Mouse (Mus musculus) embryonic facial prominence, embryonic 15.5 days (tissue): ENCODE results near the gene Slc4a4. TPM values are rescaled to one million over a fixed set of nuclear protein-coding genes. Genes with fewer than 3 reads are reported as not detected.
"Not testable (repeated sequence)": the region's sequence is repeated elsewhere in the genome, so short reads cannot be mapped to it uniquely, and the experiment has no call there.

Experiments
- ATAC-seq: fragments of 200-750 bp; cut with Nextera tagmentation; 2 replicates; pipeline ENCODE4 v1.8.0; 2017; ENCODE audit warnings: low read depth, moderate TSS enrichment; ENCODE audit not compliant: insufficient number of reproducible peaks, low FRiP score, low TSS enrichment
- H3K27ac ChIP-seq: fragments of 300-500 bp; sonication (generic); replicated peaks from 2 replicates; pipeline ENCODE4 v1.5.1; 2015; ENCODE audit warnings: mild to moderate bottlenecking, inconsistent platforms
- H3K27me3 ChIP-seq: fragments of 300-500 bp; sonication (generic); 2 replicates; pipeline ENCODE4 v1.6.1; 2015; ENCODE audit warnings: inconsistent platforms
- H3K36me3 ChIP-seq: fragments of 300-500 bp; sonication (generic); 2 replicates; pipeline ENCODE4 v1.6.1; 2015; ENCODE audit warnings: mild to moderate bottlenecking, inconsistent platforms
- H3K4me1 ChIP-seq: fragments of 300-500 bp; sonication (generic); 2 replicates; pipeline ENCODE4 v1.6.1; 2015; ENCODE audit warnings: inconsistent platforms
- H3K4me2 ChIP-seq: fragments of 300-500 bp; sonication (generic); replicated peaks from 2 replicates; pipeline ENCODE4 v1.6.1; 2015; ENCODE audit warnings: mild to moderate bottlenecking, inconsistent platforms
- H3K4me3 ChIP-seq: fragments of 300-500 bp; sonication (generic); replicated peaks from 2 replicates; pipeline ENCODE4 v1.5.1; 2015; ENCODE audit warnings: mild to moderate bottlenecking, inconsistent platforms
- H3K9ac ChIP-seq: fragments of 300-500 bp; sonication (generic); 2 replicates; pipeline ENCODE4 v1.6.1; 2015; ENCODE audit warnings: inconsistent platforms
- H3K9me3 ChIP-seq: fragments of 300-500 bp; sonication (generic); replicated peaks from 2 replicates; pipeline ENCODE4 v1.6.1; 2016; ENCODE audit warnings: inconsistent platforms
- WGBS: fragments of 180-500 bp; shearing (Covaris S2); methylation state at CpG from one replicate; pipeline ENCODE4 v1.1.7; 2015; 5-methylcytosine and 5-hydroxymethylcytosine counted together
- polyA plus RNA-seq: library from polyadenylated mRNA; unstranded; fragments of >200 nt; fragmentation: Nextera tagmentation; extraction: Ambion mirVana; gene quantifications from 2 replicates; pipeline ENCODE4 v1.2.1, GENCODE M21; 2015

The Slc4a4 gene
- polyA plus RNA-seq, 1 experiment from 2014 or later = 2.8 TPM

DNA sequence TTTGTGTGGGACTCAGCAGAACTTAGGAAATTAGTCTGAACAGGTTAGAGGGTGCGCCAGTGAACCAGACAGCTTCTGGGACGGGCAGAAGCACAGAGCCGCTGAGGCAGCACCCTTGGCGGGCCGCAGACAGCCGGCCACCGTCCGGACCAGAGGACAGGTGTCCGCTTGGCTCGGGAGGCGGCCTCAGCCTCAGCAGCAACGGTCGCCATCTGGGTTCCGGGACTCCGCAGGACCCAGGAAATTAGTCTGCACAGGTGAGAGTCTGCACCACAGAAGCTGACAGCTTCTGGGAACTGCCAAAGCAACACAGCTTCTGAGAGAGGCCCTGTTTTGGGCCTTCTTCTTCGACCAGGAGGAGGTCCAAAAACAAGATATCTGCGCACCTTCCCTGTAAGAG lies 225.4 kb downstream of the Slc4a4 start:
- not testable (repeated sequence) for H3K27me3 ChIP-seq, H3K27ac ChIP-seq, H3K36me3 ChIP-seq, H3K4me3 ChIP-seq, H3K4me1 ChIP-seq, H3K4me2 ChIP-seq, ATAC-seq, H3K9ac ChIP-seq, H3K9me3 ChIP-seq
- WGBS = 98% methylated on average over 14 of the region's 17 CpGs

DNA sequence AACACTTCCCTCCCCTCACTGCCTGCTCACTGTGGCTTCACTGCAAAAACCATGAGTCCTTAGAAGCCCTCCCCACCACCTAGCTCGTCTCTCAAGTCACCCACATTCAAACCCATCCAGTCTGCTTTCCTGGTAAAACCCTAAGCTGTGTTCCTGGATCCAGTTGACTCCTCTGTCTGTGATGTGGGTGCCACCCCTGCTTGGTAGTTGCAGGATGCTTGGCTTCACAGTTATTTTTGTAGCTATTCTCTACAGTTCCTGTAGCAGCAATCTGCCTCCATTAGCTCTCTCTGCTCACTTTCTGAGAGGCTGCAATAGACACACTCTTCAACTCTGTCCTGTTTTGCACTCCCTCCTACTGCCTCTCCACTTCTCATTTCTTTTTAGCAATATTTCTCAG lies 234.3 kb downstream of the Slc4a4 start:
- no peak overlapping the region for H3K4me2 ChIP-seq
- H3K36me3 ChIP-seq = no peaks in the 10 kb centered on the region
- no peaks in the 10 kb centered on the region for H3K27me3 ChIP-seq
- no peak overlapping the region for H3K9ac ChIP-seq
- ATAC-seq = no peak
- H3K4me1 ChIP-seq = no peaks in the 10 kb centered on the region
- 63% methylated on average over 1 of the region's 1 CpGs for WGBS
- H3K4me3 ChIP-seq = no peak overlapping the region
- no peak overlapping the region for H3K27ac ChIP-seq
- no peaks in the 10 kb centered on the region for H3K9me3 ChIP-seq

DNA sequence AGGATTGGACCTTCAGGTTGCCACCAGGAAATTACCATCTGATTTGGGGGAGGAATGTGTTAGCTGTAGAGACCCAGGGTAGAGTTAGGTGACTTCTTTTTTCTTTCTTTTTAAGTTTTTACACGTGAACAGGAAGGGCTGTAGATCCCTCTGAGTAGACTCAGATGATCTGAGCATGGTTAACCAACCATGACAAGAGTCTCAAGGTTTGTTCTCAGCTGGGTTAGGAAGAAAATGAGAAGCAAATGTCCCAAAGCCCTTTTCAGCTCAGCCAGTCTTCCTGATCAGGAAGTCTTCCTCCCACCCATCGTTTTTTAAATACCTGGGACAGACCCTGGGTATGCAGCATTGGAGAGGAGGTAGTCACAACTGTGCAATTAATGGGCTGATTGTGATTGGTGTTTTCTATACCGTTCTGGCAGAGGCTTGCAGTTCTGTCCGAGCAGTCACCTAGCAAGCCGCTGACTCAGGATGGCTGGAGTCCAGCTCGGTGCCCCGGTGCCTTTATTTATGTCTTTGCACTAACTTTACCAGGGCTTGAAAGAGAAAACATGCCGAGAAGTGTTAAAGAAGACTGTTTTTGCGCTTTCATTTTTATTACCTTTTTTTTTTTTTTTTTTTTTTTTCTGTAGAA lies 236.8 kb downstream of the Slc4a4 start:
- Histone ChIP-seq H3K4me1 (no peaks in the 10 kb centered on the region), H3K9ac (no peak overlapping the region), H3K36me3 (no peaks in the 10 kb centered on the region), H3K27ac (no peak overlapping the region), H3K27me3 (no peaks in the 10 kb centered on the region), H3K4me3 (no peak overlapping the region), H3K4me2 (no peak overlapping the region), H3K9me3 (no peaks in the 10 kb centered on the region)
- 64% methylated on average over 9 of the region's 9 CpGs for WGBS
- no peak for ATAC-seq

DNA sequence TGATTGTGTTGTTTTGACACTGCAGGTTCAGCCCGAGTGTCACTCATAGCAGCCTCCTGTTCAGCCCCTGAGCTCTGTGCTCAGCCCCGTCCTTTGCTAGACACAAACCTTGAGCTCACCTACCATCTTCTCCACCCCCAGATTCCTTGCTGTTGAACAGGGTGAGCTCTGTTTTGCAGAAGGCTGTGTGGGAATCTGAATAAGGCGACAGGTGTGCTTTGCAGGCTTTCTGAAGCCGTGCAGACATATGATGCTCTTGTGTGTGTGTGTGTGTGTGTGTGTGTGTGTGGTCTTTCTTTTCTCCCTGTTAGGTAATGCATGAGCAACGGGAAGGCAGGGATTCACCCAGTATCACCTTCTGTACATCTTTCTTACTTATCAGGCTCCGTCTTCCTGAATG lies 241.6 kb downstream of the Slc4a4 start:
- Histone ChIP-seq H3K4me1 (no peaks in the 10 kb centered on the region), H3K36me3 (no peaks in the 10 kb centered on the region), H3K9me3 (no peaks in the 10 kb centered on the region), H3K9ac (no peak overlapping the region), H3K4me2 (no peak overlapping the region), H3K27ac (no peak overlapping the region), H3K27me3 (no peaks in the 10 kb centered on the region), H3K4me3 (no peak overlapping the region)
- WGBS = 76% methylated on average over 6 of the region's 6 CpGs
- no peak for ATAC-seq

DNA sequence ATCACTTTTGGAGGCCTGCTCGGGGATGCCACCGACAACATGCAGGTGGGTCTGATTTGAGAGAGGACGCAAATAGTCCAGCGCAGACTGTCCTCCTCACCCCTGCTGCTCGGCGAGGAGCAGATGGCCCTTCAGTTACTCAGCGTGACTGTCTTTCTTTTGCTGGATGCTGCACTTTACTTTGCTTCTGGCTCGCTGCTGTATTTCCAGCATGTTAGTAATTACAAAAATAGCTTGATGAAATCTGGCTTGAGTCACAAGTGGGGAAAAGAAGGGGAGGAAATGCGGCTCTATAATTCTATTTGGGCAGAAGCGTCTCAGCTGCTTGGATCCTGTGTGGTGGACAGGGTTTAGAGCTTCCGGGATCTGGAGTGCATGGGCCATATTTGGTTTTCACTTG lies 249.2 kb downstream of the Slc4a4 start:
- Histone ChIP-seq H3K27ac (no peak overlapping the region), H3K27me3 (no peaks in the 10 kb centered on the region), H3K4me1 (peaks cover 4% of the 10 kb centered on the region; the same call in 1 of the 2 replicates), H3K4me3 (no peak overlapping the region), H3K4me2 (0 out of 2 replicates have a peak overlapping the region, but pooled peaks have one; percentile 2), H3K36me3 (no peaks in the 10 kb centered on the region), H3K9ac (no peak overlapping the region), H3K9me3 (no peaks in the 10 kb centered on the region)
- ATAC-seq = no peak
- 40% methylated on average over 11 of the region's 11 CpGs for WGBS

DNA sequence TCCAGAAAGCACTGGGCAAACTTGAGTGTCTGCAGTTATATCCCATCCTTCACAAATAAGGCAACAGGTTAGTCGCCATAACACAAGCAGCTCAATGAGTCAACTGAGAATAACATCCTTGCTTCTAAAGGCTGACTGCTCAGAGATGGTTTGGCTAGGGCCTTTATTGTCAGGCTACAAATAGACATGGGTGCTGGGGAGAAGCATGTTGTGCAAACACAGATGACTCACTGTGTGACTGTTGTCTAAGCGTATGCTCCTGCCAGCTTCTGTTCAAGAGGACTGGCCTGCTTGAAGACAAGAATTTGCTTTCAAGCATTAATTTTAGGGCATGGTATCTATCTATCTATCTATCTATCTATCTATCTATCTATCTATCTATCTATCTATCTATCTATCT lies 253.5 kb downstream of the Slc4a4 start:
- no peaks in the 10 kb centered on the region for H3K36me3 ChIP-seq
- peaks cover 8% of the 10 kb centered on the region; the same call in 1 of the 2 replicates for H3K4me1 ChIP-seq
- no peak overlapping the region for H3K9ac ChIP-seq
- H3K4me3 ChIP-seq = no peak overlapping the region
- H3K27me3 ChIP-seq = no peaks in the 10 kb centered on the region
- H3K27ac ChIP-seq = no peak overlapping the region
- H3K9me3 ChIP-seq = no peaks in the 10 kb centered on the region
- WGBS = 94% methylated on average over 2 of the region's 2 CpGs
- no peak overlapping the region for H3K4me2 ChIP-seq
- no peak for ATAC-seq

DNA sequence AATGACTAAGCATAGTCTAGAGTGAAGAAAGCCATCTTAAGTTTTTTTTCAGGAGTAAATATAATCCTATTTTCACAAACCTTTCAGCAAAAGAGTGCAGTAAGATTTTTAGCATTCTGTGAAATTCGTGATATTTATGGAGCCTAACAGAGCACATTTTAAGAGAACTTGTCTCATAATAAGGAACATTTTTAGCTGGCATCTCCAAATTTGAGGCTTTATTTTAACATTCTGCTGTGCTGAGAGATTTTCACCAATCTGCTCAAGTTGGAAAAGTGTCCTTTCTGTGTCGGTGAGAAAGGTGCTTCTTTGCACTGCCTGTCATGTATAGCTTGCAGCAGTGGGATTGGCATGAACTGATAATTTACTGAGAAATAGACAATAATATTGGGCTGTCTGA lies 255.1 kb downstream of the Slc4a4 start:
- no peak for ATAC-seq
- Histone ChIP-seq H3K27me3 (no peaks in the 10 kb centered on the region), H3K4me2 (no peak overlapping the region), H3K4me3 (no peak overlapping the region), H3K9ac (no peak overlapping the region), H3K36me3 (no peaks in the 10 kb centered on the region), H3K4me1 (0 out of 2 replicates have a peak, but pooled peaks cover 4% of the 10 kb centered on the region), H3K27ac (no peak overlapping the region), H3K9me3 (no peaks in the 10 kb centered on the region)
- WGBS = 75% methylated on average over 2 of the region's 2 CpGs

DNA sequence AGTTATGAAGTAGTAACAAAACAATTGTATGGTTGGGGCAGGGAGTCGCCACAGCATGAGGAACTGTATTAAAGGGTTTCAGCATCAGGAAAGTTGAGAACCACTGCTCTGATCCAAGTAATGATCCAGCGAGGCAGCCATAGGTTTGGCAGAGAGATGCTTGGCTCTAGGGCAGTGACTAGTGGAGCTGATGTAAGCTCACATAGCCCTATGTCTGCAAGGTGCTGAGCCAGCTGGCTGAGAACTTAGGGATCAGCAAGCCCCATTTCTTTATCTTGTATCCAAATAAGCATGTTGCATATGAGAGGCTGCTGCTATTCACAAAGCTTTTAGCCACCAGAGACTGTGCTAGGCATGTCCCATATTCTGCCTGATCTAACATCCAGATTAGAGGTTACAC lies 259.7 kb downstream of the Slc4a4 start:
- no peak overlapping the region for H3K9ac ChIP-seq
- H3K36me3 ChIP-seq = no peaks in the 10 kb centered on the region
- ATAC-seq = no peak
- no peaks in the 10 kb centered on the region for H3K9me3 ChIP-seq
- no peak overlapping the region for H3K4me2 ChIP-seq
- WGBS = 81% methylated on average over 2 of the region's 2 CpGs
- H3K4me1 ChIP-seq = 0 out of 2 replicates have a peak, but pooled peaks cover 4% of the 10 kb centered on the region
- no peak overlapping the region for H3K4me3 ChIP-seq
- no peak overlapping the region for H3K27ac ChIP-seq
- H3K27me3 ChIP-seq = no peaks in the 10 kb centered on the region

DNA sequence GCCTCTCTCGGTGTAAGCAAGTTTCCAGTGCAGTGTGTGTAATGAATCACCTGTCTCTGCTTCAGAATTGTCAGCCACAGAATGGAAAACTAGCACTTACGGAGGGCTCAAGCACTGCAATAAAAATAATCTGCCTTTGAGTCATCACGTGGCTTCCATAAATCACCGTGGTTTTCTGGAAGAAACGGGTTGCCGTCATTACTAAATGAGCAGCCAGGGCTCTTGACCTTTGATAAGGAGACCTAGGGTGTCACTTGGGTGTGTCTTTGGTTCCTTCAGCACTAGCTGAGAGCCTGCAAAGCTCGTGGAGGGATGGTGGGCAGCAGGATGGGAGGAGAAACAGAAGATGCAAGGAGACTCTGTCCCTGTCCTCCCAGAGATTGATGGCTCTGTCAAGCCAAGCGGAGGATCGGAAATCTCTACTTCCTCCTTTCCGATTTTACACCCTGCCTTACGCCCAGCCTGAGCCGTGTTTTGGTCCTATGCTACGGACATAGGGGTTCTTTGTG lies 260.7 kb downstream of the Slc4a4 start:
- no peaks in the 10 kb centered on the region for H3K36me3 ChIP-seq
- no peaks in the 10 kb centered on the region for H3K27me3 ChIP-seq
- no peak overlapping the region for H3K27ac ChIP-seq
- 76% methylated on average over 13 of the region's 13 CpGs for WGBS
- no peak for ATAC-seq
- 0 out of 2 replicates have a peak, but pooled peaks cover 4% of the 10 kb centered on the region for H3K4me1 ChIP-seq
- H3K4me2 ChIP-seq = no peak overlapping the region
- no peaks in the 10 kb centered on the region for H3K9me3 ChIP-seq
- H3K9ac ChIP-seq = no peak overlapping the region
- H3K4me3 ChIP-seq = no peak overlapping the region

DNA sequence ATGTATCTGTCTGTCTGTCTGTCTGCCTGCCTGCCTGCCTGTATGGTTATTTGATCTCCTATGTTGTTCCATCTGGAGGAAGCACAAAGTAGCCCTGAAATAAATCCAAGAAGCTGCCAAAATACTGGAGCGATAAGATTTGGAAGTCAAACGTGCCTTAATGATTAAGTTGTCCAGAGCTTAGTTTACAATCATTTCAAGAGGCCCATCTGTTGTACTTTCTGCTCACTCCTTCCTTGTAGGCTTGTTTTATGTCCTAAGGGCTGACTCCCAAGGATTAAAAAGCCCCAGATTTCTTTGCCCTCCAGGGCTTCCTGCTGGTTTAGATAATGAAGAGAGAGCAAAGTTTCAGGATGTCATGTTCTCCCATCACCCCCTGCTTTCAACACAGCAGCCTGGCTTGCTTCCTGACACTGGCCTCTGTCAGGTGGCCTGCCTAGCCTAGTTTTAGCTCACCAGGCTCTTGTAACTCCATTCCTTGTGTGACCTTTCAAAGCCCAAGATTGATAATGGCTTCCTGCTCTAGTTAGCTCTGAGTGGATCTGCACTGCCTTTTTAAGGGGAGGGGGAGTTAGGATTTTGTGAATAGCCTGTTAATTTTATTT lies 262.9 kb downstream of the Slc4a4 start:
- H3K4me1 ChIP-seq = no peaks in the 10 kb centered on the region
- H3K9me3 ChIP-seq = no peaks in the 10 kb centered on the region
- ATAC-seq = no peak
- 19% methylated on average over 2 of the region's 2 CpGs for WGBS
- no peak overlapping the region for H3K4me3 ChIP-seq
- no peak overlapping the region for H3K9ac ChIP-seq
- no peaks in the 10 kb centered on the region for H3K27me3 ChIP-seq
- H3K4me2 ChIP-seq = no peak overlapping the region
- H3K36me3 ChIP-seq = no peaks in the 10 kb centered on the region
- H3K27ac ChIP-seq = no peak overlapping the region

DNA sequence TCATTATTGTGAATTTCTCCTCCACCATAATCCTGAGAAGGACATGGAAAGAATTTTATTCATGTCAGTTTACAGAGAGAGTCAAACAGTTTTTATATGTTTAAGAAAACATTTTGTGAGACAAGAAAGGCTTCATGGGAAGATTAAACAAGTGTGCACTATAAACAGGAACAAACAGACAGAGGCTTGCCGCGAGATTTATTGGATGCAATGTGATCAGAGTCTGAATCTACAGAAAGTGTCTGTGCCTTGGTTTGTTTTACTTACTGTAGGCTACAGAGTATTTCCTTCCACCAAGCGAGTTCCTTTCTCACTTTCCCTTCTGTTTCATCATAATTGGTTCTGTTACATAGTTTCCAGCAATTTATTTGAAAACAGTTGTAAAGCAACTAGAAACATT lies 264.5 kb downstream of the Slc4a4 start:
- H3K36me3 ChIP-seq = no peaks in the 10 kb centered on the region
- no peak overlapping the region for H3K4me2 ChIP-seq
- no peak overlapping the region for H3K4me3 ChIP-seq
- H3K27me3 ChIP-seq = no peaks in the 10 kb centered on the region
- no peak overlapping the region for H3K27ac ChIP-seq
- H3K9ac ChIP-seq = no peak overlapping the region
- 76% methylated on average over 3 of the region's 3 CpGs for WGBS
- H3K4me1 ChIP-seq = no peaks in the 10 kb centered on the region
- H3K9me3 ChIP-seq = no peaks in the 10 kb centered on the region
- no peak for ATAC-seq
